8 mouse cellular contexts compared by ENCODE assay signal in the genomic region with DNA sequence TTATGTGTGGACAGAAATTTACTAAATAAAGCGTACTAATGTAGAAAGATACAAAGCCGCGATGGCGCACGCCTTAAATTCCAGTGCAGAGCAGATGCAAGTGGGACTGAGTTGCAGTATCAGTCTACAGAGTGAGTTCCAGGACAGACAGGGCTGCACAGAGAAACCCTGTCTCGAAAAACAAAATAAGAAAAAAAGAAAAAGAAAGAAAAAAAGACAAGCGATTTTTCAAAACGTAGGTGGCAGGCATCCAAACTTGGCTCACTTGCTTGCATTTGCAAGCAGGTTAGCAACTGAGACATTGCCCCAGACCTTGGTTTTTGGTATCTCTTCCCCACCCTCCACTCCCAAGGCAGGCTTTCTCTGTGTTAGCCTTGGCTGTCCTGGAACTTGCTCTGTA. TPM values are rescaled to one million over a fixed set of nuclear protein-coding genes. Genes with fewer than 3 reads are reported as not detected.
DNase-seq lines count a peak whose midpoint lies in the region; ATAC-seq and TF ChIP-seq lines count a peak whose summit lies in the region.

No protein-coding gene starts in this region.

- no peaks in the 10 kb centered on the region for H3K27me3 ChIP-seq in heart, embryonic 12.5 days (replicated peaks)
- no peaks in the 10 kb centered on the region for H3K27me3 ChIP-seq in forebrain, embryonic 15.5 days
- H3K27me3 ChIP-seq in liver, embryonic 16.5 days (ENCODE audit: control insufficient read depth, insufficient read depth, low read depth, low read length), result no peaks in the 10 kb centered on the region
- H3K27me3 ChIP-seq in cerebellum, adult 2 months (ENCODE audit: control insufficient read depth, insufficient read depth, low read length), result no peaks in the 10 kb centered on the region
- H3K27me3 ChIP-seq in kidney, adult 2 months (replicated peaks; ENCODE audit: control insufficient read depth, insufficient read depth, low read length), result no peaks in the 10 kb centered on the region

- no peak overlapping the region for H3K4me3 ChIP-seq in heart, embryonic 12.5 days
- peak overlapping the region; percentile 63 for H3K4me3 ChIP-seq in forebrain, embryonic 15.5 days
- H3K4me3 ChIP-seq in liver, embryonic 16.5 days (ENCODE audit: low read depth, low read length), result no peak overlapping the region; the same call in 1 of the 2 replicates
- no peak overlapping the region for H3K4me3 ChIP-seq in cerebellum, adult 2 months (replicated peaks; ENCODE audit: insufficient read depth, low read depth, low read length)
- H3K4me3 ChIP-seq in kidney, adult 2 months (ENCODE audit: insufficient read depth, low read depth, low read length), result no peak overlapping the region

- H3K9ac ChIP-seq in heart, embryonic 12.5 days, result no peak overlapping the region
- H3K9ac ChIP-seq in forebrain, embryonic 15.5 days (replicated peaks), result 0 out of 2 replicates have a peak overlapping the region, but pooled peaks have one; percentile 28
- H3K9ac ChIP-seq in liver, embryonic 16.5 days (ENCODE audit: low read depth, low read length), result no peak overlapping the region

- 21% methylated on average over 8 of the region's 8 CpGs for WGBS in heart, embryonic 12.5 days
- 3% methylated on average over 8 of the region's 8 CpGs for WGBS in forebrain, embryonic 15.5 days
- 47% methylated on average over 8 of the region's 8 CpGs for WGBS in liver, embryonic 16.5 days (ENCODE audit: insufficient replicate concordance)
- WGBS in cerebellum, adult 2 months, result under 1% methylated on average over 8 of the region's 8 CpGs
- 31% methylated on average over 8 of the region's 8 CpGs for WGBS in kidney, adult 2 months

- no peak for ATAC-seq in heart, embryonic 12.5 days (ENCODE audit: insufficient number of reproducible peaks, low FRiP score)
- ATAC-seq in forebrain, embryonic 15.5 days (replicated peaks), result no peak
- no peak for ATAC-seq in liver, embryonic 16.5 days (ENCODE audit: low read depth)

- H3K9me3 ChIP-seq in heart, embryonic 12.5 days (replicated peaks), result no peaks in the 10 kb centered on the region
- no peaks in the 10 kb centered on the region for H3K9me3 ChIP-seq in forebrain, embryonic 15.5 days
- no peaks in the 10 kb centered on the region for H3K9me3 ChIP-seq in liver, embryonic 16.5 days (replicated peaks; ENCODE audit: control insufficient read depth, low read length)

- peaks cover 19% of the 10 kb centered on the region for H3K36me3 ChIP-seq in heart, embryonic 12.5 days
- H3K36me3 ChIP-seq in forebrain, embryonic 15.5 days, result peaks cover 7% of the 10 kb centered on the region
- H3K36me3 ChIP-seq in liver, embryonic 16.5 days (ENCODE audit: control insufficient read depth, insufficient read depth), result no peaks in the 10 kb centered on the region; the same call in 1 of the 2 replicates
- H3K36me3 ChIP-seq in kidney, adult 2 months (ENCODE audit: control insufficient read depth, insufficient read depth, low read length), result no peaks in the 10 kb centered on the region

- peaks cover 47% of the 10 kb centered on the region for H3K4me1 ChIP-seq in heart, embryonic 12.5 days (replicated peaks)
- peaks cover 76% of the 10 kb centered on the region for H3K4me1 ChIP-seq in forebrain, embryonic 15.5 days
- peaks cover 47% of the 10 kb centered on the region for H3K4me1 ChIP-seq in liver, embryonic 16.5 days (ENCODE audit: control insufficient read depth, low read depth, low read length)
- H3K4me1 ChIP-seq in cerebellum, adult 2 months (ENCODE audit: control insufficient read depth, insufficient read depth, low read length), result peaks cover 30% of the 10 kb centered on the region
- peaks cover 18% of the 10 kb centered on the region for H3K4me1 ChIP-seq in kidney, adult 2 months (ENCODE audit: control insufficient read depth, insufficient read depth, low read length)

- TF ChIP-seq POLR2A in cerebellum, adult 2 months (IDR thresholded peaks at IDR 0.05; ENCODE audit: borderline replicate concordance, insufficient read depth, low read length), result no peak
- TF ChIP-seq POLR2A in kidney, adult 2 months (IDR thresholded peaks at IDR 0.05; ENCODE audit: low read depth, low read length), result no peak

- no peak for TF ChIP-seq CTCF in cerebellum, adult 2 months (IDR thresholded peaks at IDR 0.05; ENCODE audit: borderline replicate concordance, insufficient read depth, low read depth, low read length)
- no peak for TF ChIP-seq CTCF in kidney, adult 2 months (conservative IDR thresholded peaks at IDR 0.05; ENCODE audit: insufficient read depth, insufficient read length, low read depth, low read length)

- no peak for DNase-seq in heart, postnatal 10 days
- DNase-seq in MN1 (ENCODE audit: low spot score), result peak; percentile 42
- DNase-seq in cerebellum, adult 2 months, result no peak
- no peak for DNase-seq in adrenal gland, postnatal 25 days
- no peak for DNase-seq in kidney, adult 2 months

- peak overlapping the region; percentile 49 for H3K4me2 ChIP-seq in heart, embryonic 12.5 days
- peak overlapping the region; percentile 79 for H3K4me2 ChIP-seq in forebrain, embryonic 15.5 days (replicated peaks)
- peak overlapping the region; percentile 94; the same call in 1 of the 2 replicates for H3K4me2 ChIP-seq in liver, embryonic 16.5 days (ENCODE audit: low read depth, low read length)

- peak overlapping the region; percentile 67 for H3K27ac ChIP-seq in heart, embryonic 12.5 days (ENCODE audit: poor library complexity, severe bottlenecking)
- H3K27ac ChIP-seq in forebrain, embryonic 15.5 days (replicated peaks), result peak overlapping the region; percentile 99
- H3K27ac ChIP-seq in liver, embryonic 16.5 days (ENCODE audit: low read length), result no peak overlapping the region
- no peak overlapping the region for H3K27ac ChIP-seq in cerebellum, adult 2 months (ENCODE audit: insufficient read depth, low read length)
- no peak overlapping the region for H3K27ac ChIP-seq in kidney, adult 2 months (ENCODE audit: insufficient read depth, low read depth, low read length)

- intact Hi-C loops in heart, postnatal 10 days (cut with DNase I), result no loop called here

RNA-seq across cellular contexts. Expression of a gene that starts 0.7 kb away (rescaled TPM):
- 76.8 and 81.2 TPM in 2 replicates for polyA plus RNA-seq in heart, embryonic 12.5 days (2016; fragmentation: Nextera tagmentation; extraction: Ambion mirVana)
- total RNA-seq in heart, postnatal 10 days (2021), result 10 to 100 TPM; 67.7 to 77.1 TPM
- 164 and 166 TPM in 2 replicates for polyA plus RNA-seq in forebrain, embryonic 15.5 days (2015; fragmentation: Nextera tagmentation; extraction: Ambion mirVana)
- polyA plus RNA-seq in liver, embryonic 16.5 days (2015; fragmentation: Nextera tagmentation; extraction: Ambion mirVana), result 44.7 and 53.0 TPM in 2 replicates
- polyA plus RNA-seq in cerebellum, adult 2 months (2012; rRNA removed), result 105 and 117 TPM in 2 replicates
- total RNA-seq in adrenal gland, postnatal 25 days (2021), result 93.7 and 103 TPM in 2 replicates
- polyA plus RNA-seq in kidney, adult 2 months (2012; rRNA removed), result 164 and 181 TPM in 2 replicates

RNA-seq across cellular contexts. Expression of a gene that starts 2.7 kb away (rescaled TPM):
- polyA plus RNA-seq in heart, embryonic 12.5 days (2016; fragmentation: Nextera tagmentation; extraction: Ambion mirVana), result 12.0 and 12.6 TPM in 2 replicates
- 10 to 100 TPM; 12.2 to 18.2 TPM for total RNA-seq in heart, postnatal 10 days (2021)
- polyA plus RNA-seq in forebrain, embryonic 15.5 days (2015; fragmentation: Nextera tagmentation; extraction: Ambion mirVana), result 20.6 and 22.1 TPM in 2 replicates
- 5.9 and 6.6 TPM in 2 replicates for polyA plus RNA-seq in liver, embryonic 16.5 days (2015; fragmentation: Nextera tagmentation; extraction: Ambion mirVana)
- polyA plus RNA-seq in cerebellum, adult 2 months (2012; rRNA removed), result 29.0 and 31.9 TPM in 2 replicates
- total RNA-seq in adrenal gland, postnatal 25 days (2021), result 37.4 and 37.8 TPM in 2 replicates
- polyA plus RNA-seq in kidney, adult 2 months (2012; rRNA removed), result 59.2 and 70.9 TPM in 2 replicates

RNA-seq across cellular contexts. Expression of a gene that starts 23.6 kb away (rescaled TPM):
- 308 and 321 TPM in 2 replicates for polyA plus RNA-seq in heart, embryonic 12.5 days (2016; fragmentation: Nextera tagmentation; extraction: Ambion mirVana)
- total RNA-seq in heart, postnatal 10 days (2021), result 100 to 1,000 TPM; 189 to 196 TPM
- polyA plus RNA-seq in forebrain, embryonic 15.5 days (2015; fragmentation: Nextera tagmentation; extraction: Ambion mirVana), result 583 and 618 TPM in 2 replicates
- 34.8 and 43.4 TPM in 2 replicates for polyA plus RNA-seq in liver, embryonic 16.5 days (2015; fragmentation: Nextera tagmentation; extraction: Ambion mirVana)
- 355 and 364 TPM in 2 replicates for polyA plus RNA-seq in cerebellum, adult 2 months (2012; rRNA removed)
- total RNA-seq in adrenal gland, postnatal 25 days (2021), result 309 and 326 TPM in 2 replicates
- 212 and 221 TPM in 2 replicates for polyA plus RNA-seq in kidney, adult 2 months (2012; rRNA removed)

RNA-seq across cellular contexts. Expression of a gene that starts 36.1 kb away (rescaled TPM):
- 74.5 and 77.2 TPM in 2 replicates for polyA plus RNA-seq in heart, embryonic 12.5 days (2016; fragmentation: Nextera tagmentation; extraction: Ambion mirVana)
- 10 to 100 TPM; 90.9 to 91.1 TPM for total RNA-seq in heart, postnatal 10 days (2021)
- polyA plus RNA-seq in forebrain, embryonic 15.5 days (2015; fragmentation: Nextera tagmentation; extraction: Ambion mirVana), result 105 and 107 TPM in 2 replicates
- polyA plus RNA-seq in liver, embryonic 16.5 days (2015; fragmentation: Nextera tagmentation; extraction: Ambion mirVana), result 63.3 and 63.7 TPM in 2 replicates
- polyA plus RNA-seq in cerebellum, adult 2 months (2012; rRNA removed), result 216 and 229 TPM in 2 replicates
- total RNA-seq in adrenal gland, postnatal 25 days (2021), result 83.7 and 115 TPM in 2 replicates
- polyA plus RNA-seq in kidney, adult 2 months (2012; rRNA removed), result 58.0 and 70.6 TPM in 2 replicates

RNA-seq across cellular contexts. Expression of a gene that starts 36.3 kb away (rescaled TPM):
- polyA plus RNA-seq in heart, embryonic 12.5 days (2016; fragmentation: Nextera tagmentation; extraction: Ambion mirVana), result 23.3 and 27.0 TPM in 2 replicates
- total RNA-seq in heart, postnatal 10 days (2021), result 10 to 100 TPM; 18.1 to 21.6 TPM
- 32.1 and 35.3 TPM in 2 replicates for polyA plus RNA-seq in forebrain, embryonic 15.5 days (2015; fragmentation: Nextera tagmentation; extraction: Ambion mirVana)
- 23.4 and 24.3 TPM in 2 replicates for polyA plus RNA-seq in liver, embryonic 16.5 days (2015; fragmentation: Nextera tagmentation; extraction: Ambion mirVana)
- polyA plus RNA-seq in cerebellum, adult 2 months (2012; rRNA removed), result 38.3 and 46.7 TPM in 2 replicates
- total RNA-seq in adrenal gland, postnatal 25 days (2021), result 53.2 and 55.8 TPM in 2 replicates
- 44.9 and 53.4 TPM in 2 replicates for polyA plus RNA-seq in kidney, adult 2 months (2012; rRNA removed)

Comparison
In these comparisons a context has a peak if more than half of its experiments do, and no peak if none do; other contexts are left out.
1. H3K27ac ChIP-seq: peak in heart, embryonic 12.5 days (single experiment) and forebrain, embryonic 15.5 days (single experiment); none in liver, embryonic 16.5 days (single experiment), cerebellum, adult 2 months (single experiment) and kidney, adult 2 months (single experiment).
2. Peak in every context shown above with its lines, with median percentiles within 50 percentile points of each other: H3K4me2 ChIP-seq.